Mouse (Mus musculus): Measurements from ENCODE around the gene Kank1. TPM values are rescaled to one million over a fixed set of nuclear protein-coding genes. Genes with fewer than 3 reads are reported as not detected.

Gene Kank1
- polyA plus RNA-seq, 1 experiment from 2014 or later = 56.6 TPM

- Histone ChIP-seq H3K27ac (ENCODE audit: low read depth, low read length) (no peak overlapping the region), H3K4me3 (ENCODE audit: low read depth, low read length) (no peak overlapping the region), H3K9ac (ENCODE audit: low read depth, low read length) (no peak overlapping the region), H3K4me1 (ENCODE audit: control insufficient read depth, insufficient read depth, low read length) (peaks cover 50% of the 10 kb centered on the region), H3K36me3 (ENCODE audit: control insufficient read depth, insufficient read depth, low read length) (peaks cover 28% of the 10 kb centered on the region), H3K27me3 (ENCODE audit: control insufficient read depth, insufficient read depth, low read length) (no peaks in the 10 kb centered on the region), H3K9me3 (replicated peaks; ENCODE audit: control insufficient read depth, low read length) (no peaks in the 10 kb centered on the region), H3K4me2 (no peak overlapping the region)
- ATAC-seq (replicated peaks; ENCODE audit: insufficient number of reproducible peaks, low FRiP score, low TSS enrichment) = no peak
- 86% methylated on average over 9 of the region's 9 CpGs for WGBS (ENCODE audit: insufficient replicate concordance)
These were observed 172.5 kb downstream of the Kank1 start for GRCm38 (mm10) chr19:25409239-25409638.

- Histone ChIP-seq H3K27ac (ENCODE audit: low read depth, low read length) (peak overlapping the region; percentile 35), H3K27me3 (ENCODE audit: control insufficient read depth, insufficient read depth, low read length) (no peaks in the 10 kb centered on the region), H3K36me3 (ENCODE audit: control insufficient read depth, insufficient read depth, low read length) (peaks cover 28% of the 10 kb centered on the region), H3K9ac (ENCODE audit: low read depth, low read length) (no peak overlapping the region), H3K4me3 (ENCODE audit: low read depth, low read length) (peak overlapping the region; percentile 20; the same call in 1 of the 2 replicates), H3K4me1 (ENCODE audit: control insufficient read depth, insufficient read depth, low read length) (peaks cover 51% of the 10 kb centered on the region), H3K4me2 (peak overlapping the region; percentile 50), H3K9me3 (replicated peaks; ENCODE audit: control insufficient read depth, low read length) (no peaks in the 10 kb centered on the region)
- no peak for ATAC-seq (replicated peaks; ENCODE audit: insufficient number of reproducible peaks, low FRiP score, low TSS enrichment)
- WGBS (ENCODE audit: insufficient replicate concordance) = 59% methylated on average over 17 of the region's 17 CpGs
These were observed 174.6 kb downstream of the Kank1 start for GRCm38 (mm10) chr19:25411353-25411752.

- H3K27me3 ChIP-seq (ENCODE audit: control insufficient read depth, insufficient read depth, low read length) = no peaks in the 10 kb centered on the region
- WGBS (ENCODE audit: insufficient replicate concordance) = 57% methylated on average over 5 of the region's 5 CpGs
- H3K4me2 ChIP-seq = no peak overlapping the region
- no peaks in the 10 kb centered on the region for H3K9me3 ChIP-seq (replicated peaks; ENCODE audit: control insufficient read depth, low read length)
- peaks cover 52% of the 10 kb centered on the region for H3K4me1 ChIP-seq (ENCODE audit: control insufficient read depth, insufficient read depth, low read length)
- H3K9ac ChIP-seq (ENCODE audit: low read depth, low read length) = no peak overlapping the region
- H3K27ac ChIP-seq (ENCODE audit: low read depth, low read length) = no peak overlapping the region
- no peak overlapping the region for H3K4me3 ChIP-seq (ENCODE audit: low read depth, low read length)
- H3K36me3 ChIP-seq (ENCODE audit: control insufficient read depth, insufficient read depth, low read length) = peaks cover 24% of the 10 kb centered on the region
- ATAC-seq (replicated peaks; ENCODE audit: insufficient number of reproducible peaks, low FRiP score, low TSS enrichment) = no peak
These were observed 178.7 kb downstream of the Kank1 start for GRCm38 (mm10) chr19:25415448-25415847.

- 85% methylated on average over 3 of the region's 3 CpGs for WGBS (ENCODE audit: insufficient replicate concordance)
- H3K4me3 ChIP-seq (ENCODE audit: low read depth, low read length) = no peak overlapping the region
- peaks cover 45% of the 10 kb centered on the region for H3K4me1 ChIP-seq (ENCODE audit: control insufficient read depth, insufficient read depth, low read length)
- H3K27ac ChIP-seq (ENCODE audit: low read depth, low read length) = no peak overlapping the region
- H3K4me2 ChIP-seq = no peak overlapping the region
- no peaks in the 10 kb centered on the region for H3K27me3 ChIP-seq (ENCODE audit: control insufficient read depth, insufficient read depth, low read length)
- no peak overlapping the region for H3K9ac ChIP-seq (ENCODE audit: low read depth, low read length)
- ATAC-seq (replicated peaks; ENCODE audit: insufficient number of reproducible peaks, low FRiP score, low TSS enrichment) = no peak
- peaks cover 12% of the 10 kb centered on the region for H3K36me3 ChIP-seq (ENCODE audit: control insufficient read depth, insufficient read depth, low read length)
- no peaks in the 10 kb centered on the region for H3K9me3 ChIP-seq (replicated peaks; ENCODE audit: control insufficient read depth, low read length)
These were observed 180.9 kb downstream of the Kank1 start for GRCm38 (mm10) chr19:25417671-25418070.

- Histone ChIP-seq H3K9me3 (replicated peaks; ENCODE audit: control insufficient read depth, low read length) (no peaks in the 10 kb centered on the region), H3K27ac (ENCODE audit: low read depth, low read length) (peak overlapping the region; percentile 41), H3K36me3 (ENCODE audit: control insufficient read depth, insufficient read depth, low read length) (peaks cover 16% of the 10 kb centered on the region; the same call in 1 of the 2 replicates), H3K27me3 (ENCODE audit: control insufficient read depth, insufficient read depth, low read length) (no peaks in the 10 kb centered on the region), H3K4me3 (ENCODE audit: low read depth, low read length) (no peak overlapping the region), H3K4me1 (ENCODE audit: control insufficient read depth, insufficient read depth, low read length) (peaks cover 34% of the 10 kb centered on the region), H3K4me2 (no peak overlapping the region), H3K9ac (ENCODE audit: low read depth, low read length) (no peak overlapping the region)
- 69% methylated on average over 8 of the region's 8 CpGs for WGBS (ENCODE audit: insufficient replicate concordance)
- no peak for ATAC-seq (replicated peaks; ENCODE audit: insufficient number of reproducible peaks, low FRiP score, low TSS enrichment)
These were observed 183.2 kb downstream of the Kank1 start for GRCm38 (mm10) chr19:25419983-25420382.

GRCm38 (mm10) chr19:25422096-25422495 lies 185.3 kb downstream of the Kank1 start:
- WGBS (ENCODE audit: insufficient replicate concordance) = 56% methylated on average over 7 of the region's 7 CpGs
- ATAC-seq (replicated peaks; ENCODE audit: insufficient number of reproducible peaks, low FRiP score, low TSS enrichment) = no peak
- Histone ChIP-seq H3K4me1 (ENCODE audit: control insufficient read depth, insufficient read depth, low read length) (peaks cover 41% of the 10 kb centered on the region), H3K9me3 (replicated peaks; ENCODE audit: control insufficient read depth, low read length) (no peaks in the 10 kb centered on the region), H3K36me3 (ENCODE audit: control insufficient read depth, insufficient read depth, low read length) (peaks cover 11% of the 10 kb centered on the region), H3K27me3 (ENCODE audit: control insufficient read depth, insufficient read depth, low read length) (no peaks in the 10 kb centered on the region), H3K9ac (ENCODE audit: low read depth, low read length) (no peak overlapping the region), H3K27ac (ENCODE audit: low read depth, low read length) (0 out of 2 replicates have a peak overlapping the region, but pooled peaks have one; percentile 10), H3K4me2 (no peak overlapping the region), H3K4me3 (ENCODE audit: low read depth, low read length) (no peak overlapping the region)

- ATAC-seq (replicated peaks; ENCODE audit: insufficient number of reproducible peaks, low FRiP score, low TSS enrichment) = no peak
- Histone ChIP-seq H3K27me3 (ENCODE audit: control insufficient read depth, insufficient read depth, low read length) (no peaks in the 10 kb centered on the region), H3K4me1 (ENCODE audit: control insufficient read depth, insufficient read depth, low read length) (peaks cover 34% of the 10 kb centered on the region), H3K27ac (ENCODE audit: low read depth, low read length) (no peak overlapping the region), H3K9ac (ENCODE audit: low read depth, low read length) (no peak overlapping the region), H3K4me3 (ENCODE audit: low read depth, low read length) (no peak overlapping the region), H3K4me2 (no peak overlapping the region), H3K36me3 (ENCODE audit: control insufficient read depth, insufficient read depth, low read length) (peaks cover 20% of the 10 kb centered on the region), H3K9me3 (replicated peaks; ENCODE audit: control insufficient read depth, low read length) (no peaks in the 10 kb centered on the region)
- WGBS (ENCODE audit: insufficient replicate concordance) = 81% methylated on average over 5 of the region's 5 CpGs
These were observed 186.6 kb downstream of the Kank1 start for GRCm38 (mm10) chr19:25423371-25423770.

GRCm38 (mm10) chr19:25426431-25426830 lies 189.7 kb downstream of the Kank1 start:
- Histone ChIP-seq H3K4me1 (ENCODE audit: control insufficient read depth, insufficient read depth, low read length) (peaks cover 22% of the 10 kb centered on the region), H3K4me2 (no peak overlapping the region), H3K27ac (ENCODE audit: low read depth, low read length) (peak overlapping the region; percentile 74), H3K27me3 (ENCODE audit: control insufficient read depth, insufficient read depth, low read length) (no peaks in the 10 kb centered on the region), H3K9me3 (replicated peaks; ENCODE audit: control insufficient read depth, low read length) (no peaks in the 10 kb centered on the region), H3K4me3 (ENCODE audit: low read depth, low read length) (no peak overlapping the region), H3K36me3 (ENCODE audit: control insufficient read depth, insufficient read depth, low read length) (peaks cover 35% of the 10 kb centered on the region), H3K9ac (ENCODE audit: low read depth, low read length) (no peak overlapping the region)
- ATAC-seq (replicated peaks; ENCODE audit: insufficient number of reproducible peaks, low FRiP score, low TSS enrichment) = 0 out of 2 replicates have a peak, but pooled peaks have one; percentile 27
- WGBS (ENCODE audit: insufficient replicate concordance) = 42% methylated on average over 5 of the region's 5 CpGs

- H3K27ac ChIP-seq (ENCODE audit: low read depth, low read length) = no peak overlapping the region
These were observed 191.1 kb downstream of the Kank1 start for GRCm38 (mm10) chr19:25427886-25428285.

More at GRCm38 (mm10) chr19:25427886-25428285, 191.1 kb downstream of the Kank1 start:
- no peaks in the 10 kb centered on the region for H3K27me3 ChIP-seq (ENCODE audit: control insufficient read depth, insufficient read depth, low read length)
- 87% methylated on average over 17 of the region's 17 CpGs for WGBS (ENCODE audit: insufficient replicate concordance)
- no peak overlapping the region for H3K4me3 ChIP-seq (ENCODE audit: low read depth, low read length)
- H3K9me3 ChIP-seq (replicated peaks; ENCODE audit: control insufficient read depth, low read length) = no peaks in the 10 kb centered on the region
- H3K4me2 ChIP-seq = no peak overlapping the region
- no peak for ATAC-seq (replicated peaks; ENCODE audit: insufficient number of reproducible peaks, low FRiP score, low TSS enrichment)
- H3K36me3 ChIP-seq (ENCODE audit: control insufficient read depth, insufficient read depth, low read length) = peaks cover 34% of the 10 kb centered on the region
- H3K4me1 ChIP-seq (ENCODE audit: control insufficient read depth, insufficient read depth, low read length) = peaks cover 18% of the 10 kb centered on the region
- no peak overlapping the region for H3K9ac ChIP-seq (ENCODE audit: low read depth, low read length)

All from heart, embryonic 11.5 days (tissue).